Mouse (Mus musculus): ENCODE data around the gene Ano2.

Gene Ano2

DNA sequence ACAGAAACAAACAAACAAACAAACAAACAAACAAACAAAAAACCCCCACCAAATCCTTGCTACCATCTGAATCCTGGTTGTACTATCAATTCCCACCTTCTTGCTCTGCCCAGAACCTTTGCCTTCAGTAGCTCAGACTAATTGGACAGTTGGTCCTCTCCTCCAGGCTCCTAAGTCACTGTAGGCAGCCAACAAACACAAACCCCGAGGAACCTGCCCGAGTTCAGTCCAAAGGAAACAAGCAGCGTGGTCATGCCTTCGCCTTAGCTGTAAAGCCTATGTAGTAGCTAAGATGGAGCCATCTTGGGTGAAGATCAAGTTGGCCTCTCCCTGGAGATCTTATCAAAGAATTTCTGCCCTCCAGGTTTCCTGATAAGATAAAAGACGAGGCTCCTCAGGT is 362.9 kb downstream of the Ano2 start:
- no peak for DNase-seq (ENCODE audit: low spot score in 2 of 2)

- DNase-seq (ENCODE audit: low spot score in 2 of 2), result no peak
Observed at GRCm38 (mm10) chr6:126057706-126058105, 367.5 kb downstream of the Ano2 start.

DNA sequence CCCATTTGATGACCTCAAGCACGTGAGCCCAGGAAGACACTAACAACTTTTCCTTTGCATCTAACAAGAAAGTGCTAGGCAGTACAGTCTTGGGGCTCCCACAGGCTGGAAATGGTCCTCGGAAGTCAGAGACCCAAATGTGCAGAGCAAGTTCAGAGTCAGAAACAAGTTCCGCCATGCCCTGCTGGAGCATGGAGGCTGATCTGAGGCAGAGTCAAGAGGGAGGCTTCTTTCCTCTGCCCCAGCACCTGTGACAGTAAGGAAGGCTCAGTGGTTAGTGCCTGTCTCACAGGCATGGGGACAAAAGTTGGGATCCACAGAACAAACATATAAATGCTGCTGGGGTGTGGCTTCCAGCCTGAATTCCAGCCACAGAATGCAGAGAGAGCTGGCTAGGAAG is 390.3 kb downstream of the Ano2 start:
- DNase-seq (ENCODE audit: low spot score in 2 of 2), result no peak

- DNase-seq (ENCODE audit: low spot score in 2 of 2), result no peak
Observed at GRCm38 (mm10) chr6:126086321-126086950, 396.2 kb downstream of the Ano2 start.

GRCm38 (mm10) chr6:126088489-126089265 is 398.5 kb downstream of the Ano2 start:
- DNase-seq (ENCODE audit: low spot score in 2 of 2), result no peak

Measured in cerebellum, postnatal 4 days (tissue).